Mouse (Mus musculus) lung, adult 2 months (tissue): Measurements from ENCODE around the gene Ptprb. TPM values are rescaled to one million over a fixed set of nuclear protein-coding genes. Genes with fewer than 3 reads are reported as not detected.
A peak's percentile ranks its signal among the peaks of the same experiment; 100 is the strongest.

Experiments used
- DNase-seq: peaks from one replicate; pipeline ENCODE4 v3.0.0; 2022
- H3K4me1 ChIP-seq: fragments of 200-500 bp; 2 replicates; pipeline ENCODE4 v1.6.1; 2011; ENCODE audit warnings: low read length; ENCODE audit not compliant: control insufficient read depth, insufficient read depth
- H3K4me3 ChIP-seq: fragments of 200-500 bp; replicated peaks from 2 replicates; pipeline ENCODE3; 2011; ENCODE audit warnings: low read depth, mild to moderate bottlenecking, control low read depth, low read length; ENCODE audit errors: extremely low read depth
- CTCF ChIP-seq: fragments of 200-500 bp; IDR thresholded peaks from 2 replicates; pipeline ENCODE4 v1.5.1; 2011; ENCODE audit warnings: mild to moderate bottlenecking, low read length, control low read depth; ENCODE audit not compliant: insufficient read depth
- POLR2A ChIP-seq: fragments of 200-500 bp; IDR thresholded peaks from 2 replicates; pipeline ENCODE4 v1.6.1; 2011; ENCODE audit warnings: low read depth, mild to moderate bottlenecking, control low read depth, low read length, borderline replicate concordance; ENCODE audit errors: extremely low read depth
- WGBS: fragments of 180-500 bp; shearing (Covaris S2); methylation state at CpG from one replicate; pipeline ENCODE4 v1.1.7; 2018; 5-methylcytosine and 5-hydroxymethylcytosine counted together
- polyA plus RNA-seq: library from polyadenylated mRNA; depleted of rRNA; stranded (reverse); fragments of >200 nt; gene quantifications from 2 replicates; pipeline ENCODE4 v1.2.3, GENCODE M21; 2012; rRNA removed

The Ptprb gene
- polyA plus RNA-seq: 75.4 and 83.5 TPM in 2 replicates

GRCm38 (mm10) chr10:116275280-116275679 is at the start of gene Ptprb:
Gene Ptprb (plus strand): TSS chr10:116275523.
- H3K4me3 ChIP-seq: peak within 1 kb of the TSS; percentile 61
- 16% methylated on average over 7 of the region's 7 CpGs for WGBS

GRCm38 (mm10) chr10:116235299-116235698 is 40.0 kb upstream of the Ptprb start:
- Histone ChIP-seq H3K4me1 (no peaks in the 10 kb centered on the region), H3K4me3 (no peak overlapping the region)
- 57% methylated on average over 5 of the region's 5 CpGs for WGBS
- DNase-seq: no peak
- no peak for TF ChIP-seq POLR2A

More at GRCm38 (mm10) chr10:116275280-116275679, at the start of gene Ptprb:
- no peak for TF ChIP-seq CTCF
- TF ChIP-seq POLR2A: no peak
- no peak for DNase-seq
- peaks cover 7% of the 10 kb centered on the region for H3K4me1 ChIP-seq

GRCm38 (mm10) chr10:116242200-116242599 is 33.1 kb upstream of the Ptprb start:
- H3K4me3 ChIP-seq: no peak overlapping the region
- H3K4me1 ChIP-seq: peaks cover 3% of the 10 kb centered on the region; the same call in 1 of the 2 replicates
- TF ChIP-seq POLR2A (no peak), CTCF (no peak)
- WGBS: 32% methylated on average over 7 of the region's 7 CpGs
- DNase-seq: no peak

- H3K4me1 ChIP-seq: peaks cover 3% of the 10 kb centered on the region; the same call in 1 of the 2 replicates
- 31% methylated on average over 7 of the region's 7 CpGs for WGBS
- no peak for TF ChIP-seq CTCF
- peak; percentile 44; the same call in 1 of the 2 replicates for TF ChIP-seq POLR2A
- no peak for DNase-seq
- no peak overlapping the region for H3K4me3 ChIP-seq
Observed at GRCm38 (mm10) chr10:116243373-116243772, 31.9 kb upstream of the Ptprb start.

- 43% methylated on average over 2 of the region's 2 CpGs for WGBS
Observed at GRCm38 (mm10) chr10:116245632-116246031, 29.7 kb upstream of the Ptprb start.

GRCm38 (mm10) chr10:116252668-116253067 is 22.7 kb upstream of the Ptprb start:
- TF ChIP-seq CTCF (no peak), POLR2A (no peak)
- DNase-seq: no peak
- no peak overlapping the region for H3K4me3 ChIP-seq
- H3K4me1 ChIP-seq: peaks cover 8% of the 10 kb centered on the region
- WGBS: 73% methylated on average over 7 of the region's 7 CpGs

More at GRCm38 (mm10) chr10:116245632-116246031, 29.7 kb upstream of the Ptprb start:
- Histone ChIP-seq H3K4me3 (no peak overlapping the region), H3K4me1 (peaks cover 3% of the 10 kb centered on the region; the same call in 1 of the 2 replicates)
- TF ChIP-seq CTCF: no peak
- no peak for TF ChIP-seq POLR2A
- no peak for DNase-seq

GRCm38 (mm10) chr10:116253972-116254371 is 21.4 kb upstream of the Ptprb start:
- Histone ChIP-seq H3K4me1 (peaks cover 8% of the 10 kb centered on the region), H3K4me3 (no peak overlapping the region)
- 23% methylated on average over 6 of the region's 6 CpGs for WGBS
- TF ChIP-seq POLR2A (no peak), CTCF (no peak)
- no peak for DNase-seq

GRCm38 (mm10) chr10:116259298-116259697 is 16.0 kb upstream of the Ptprb start:
- Histone ChIP-seq H3K4me1 (peaks cover 13% of the 10 kb centered on the region), H3K4me3 (no peak overlapping the region)
- 76% methylated on average over 4 of the region's 4 CpGs for WGBS
- TF ChIP-seq POLR2A (no peak), CTCF (no peak)
- DNase-seq: no peak

- peaks cover 11% of the 10 kb centered on the region for H3K4me1 ChIP-seq
- DNase-seq: no peak
- TF ChIP-seq CTCF (no peak), POLR2A (no peak)
- 33% methylated on average over 13 of the region's 13 CpGs for WGBS
- no peak overlapping the region for H3K4me3 ChIP-seq
Observed at GRCm38 (mm10) chr10:116260658-116261433, 14.5 kb upstream of the Ptprb start.

GRCm38 (mm10) chr10:116261559-116261958 is 13.8 kb upstream of the Ptprb start:
- Histone ChIP-seq H3K4me1 (peaks cover 11% of the 10 kb centered on the region), H3K4me3 (no peak overlapping the region)
- DNase-seq: no peak
- TF ChIP-seq POLR2A: no peak
- no peak for TF ChIP-seq CTCF
- 62% methylated on average over 5 of the region's 5 CpGs for WGBS
